Mouse (Mus musculus): Measurements from ENCODE around the gene Carnmt1. TPM values are rescaled to one million over a fixed set of nuclear protein-coding genes. Genes with fewer than 3 reads are reported as not detected.

Gene Carnmt1
- total RNA-seq (2022) = 10 to 100 TPM in 3 of 4 experiments, 1 to 10 TPM in 1; 9.7 to 14.1 (median 10.7) TPM

- DNase-seq (ENCODE audit: low spot score in 2 of 2) = peak; percentile 97 to 98
These were observed at the start of gene Carnmt1 for GRCm38 (mm10) chr19:18670608-18671007. Carnmt1 (plus strand) TSS chr19:18670764.

GRCm38 (mm10) chr19:18623894-18624293 is 46.7 kb upstream of the Carnmt1 start:
- no peak for DNase-seq (ENCODE audit: low spot score in 2 of 2)

GRCm38 (mm10) chr19:18629589-18629988 is 41.0 kb upstream of the Carnmt1 start:
- no peak for DNase-seq (ENCODE audit: low spot score in 2 of 2)

- DNase-seq (ENCODE audit: low spot score in 2 of 2) = no peak
These were observed 40.1 kb upstream of the Carnmt1 start for GRCm38 (mm10) chr19:18630221-18631119.

GRCm38 (mm10) chr19:18631161-18631643 is 39.4 kb upstream of the Carnmt1 start:
- DNase-seq (ENCODE audit: low spot score in 2 of 2) = peak in 1 of 2 experiments; percentile 24

GRCm38 (mm10) chr19:18631644-18632219 is 38.8 kb upstream of the Carnmt1 start, which contains the start of the genes Ostf1 and Nmrk1:
Ostf1 (minus strand) TSS chr19:18631823.
Nmrk1 (plus strand) TSS chr19:18631950.
- DNase-seq (ENCODE audit: low spot score in 2 of 2) = peak; percentile 90 to 92

GRCm38 (mm10) chr19:18632231-18633185 is 38.1 kb upstream of the Carnmt1 start:
- DNase-seq (ENCODE audit: low spot score in 2 of 2) = no peak

GRCm38 (mm10) chr19:18637954-18638353 is 32.6 kb upstream of the Carnmt1 start:
- no peak for DNase-seq (ENCODE audit: low spot score in 2 of 2)

GRCm38 (mm10) chr19:18638949-18639348 is 31.6 kb upstream of the Carnmt1 start:
- no peak for DNase-seq (ENCODE audit: low spot score in 2 of 2)

- no peak for DNase-seq (ENCODE audit: low spot score in 2 of 2)
These were observed 31.0 kb upstream of the Carnmt1 start for GRCm38 (mm10) chr19:18639552-18639951.

- no peak for DNase-seq (ENCODE audit: low spot score in 2 of 2)
These were observed 29.6 kb upstream of the Carnmt1 start for GRCm38 (mm10) chr19:18641001-18641400.

- no peak for DNase-seq (ENCODE audit: low spot score in 2 of 2)
These were observed 27.2 kb upstream of the Carnmt1 start for GRCm38 (mm10) chr19:18643411-18643810.

- DNase-seq (ENCODE audit: low spot score in 2 of 2) = no peak
These were observed 26.5 kb upstream of the Carnmt1 start for GRCm38 (mm10) chr19:18644084-18644483.

GRCm38 (mm10) chr19:18646397-18646796 is 24.2 kb upstream of the Carnmt1 start:
- DNase-seq (ENCODE audit: low spot score in 2 of 2) = no peak

GRCm38 (mm10) chr19:18646853-18647420 is 23.6 kb upstream of the Carnmt1 start:
- DNase-seq (ENCODE audit: low spot score in 2 of 2) = no peak

- DNase-seq (ENCODE audit: low spot score in 2 of 2) = no peak
These were observed 22.6 kb upstream of the Carnmt1 start for GRCm38 (mm10) chr19:18647775-18648557.

GRCm38 (mm10) chr19:18648558-18648945 is 22.0 kb upstream of the Carnmt1 start:
- DNase-seq (ENCODE audit: low spot score in 2 of 2) = no peak

- DNase-seq (ENCODE audit: low spot score in 2 of 2) = no peak
These were observed 20.6 kb upstream of the Carnmt1 start for GRCm38 (mm10) chr19:18649955-18650354.

GRCm38 (mm10) chr19:18650473-18650872 is 20.1 kb upstream of the Carnmt1 start:
- no peak for DNase-seq (ENCODE audit: low spot score in 2 of 2)

- no peak for DNase-seq (ENCODE audit: low spot score in 2 of 2)
These were observed 18.0 kb upstream of the Carnmt1 start for GRCm38 (mm10) chr19:18652592-18652991.

Measured in layer of hippocampus, adult 8-10 months (tissue).